Mouse (Mus musculus): Measurements from ENCODE around the gene Ripor1.
"Not testable (repeated sequence)": the region's sequence is repeated elsewhere in the genome, so short reads cannot be mapped to it uniquely, and the experiment has no call there.

Gene Ripor1

DNA sequence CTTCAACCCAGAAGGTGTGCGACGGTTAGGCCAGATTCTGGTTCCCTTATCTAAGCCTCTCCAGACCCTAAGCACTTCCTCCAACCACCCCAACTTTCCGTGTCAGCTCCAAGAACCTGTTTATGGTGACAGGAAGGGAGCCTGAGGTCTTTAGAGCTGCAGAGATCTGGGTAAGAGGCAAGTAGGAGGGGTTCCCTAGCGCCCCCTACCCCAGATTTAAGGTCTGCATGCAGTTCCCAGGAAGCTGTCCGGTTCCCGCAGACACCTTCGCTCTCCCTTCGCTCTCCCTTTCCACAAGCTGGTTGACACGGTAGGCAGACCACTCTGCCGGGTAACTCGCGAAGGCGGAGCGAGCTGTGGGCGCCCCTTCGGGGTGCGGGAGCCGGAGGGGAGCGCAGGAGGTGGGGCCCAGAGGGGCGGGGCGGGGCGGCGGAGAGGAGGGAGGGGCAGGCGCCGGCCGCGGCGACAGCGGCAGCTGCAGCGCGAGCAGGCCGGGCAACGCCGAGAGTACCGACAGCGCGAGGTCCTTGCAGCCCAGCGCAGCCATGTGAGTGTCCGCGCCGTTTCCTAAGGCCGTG lies at the start of gene Ripor1:
TSS of gene Ripor1 (plus strand) at position 452 of the 578 bp plus-strand sequence.
- DNase-seq (ENCODE audit: low read depth, low spot score) = no peak

DNA sequence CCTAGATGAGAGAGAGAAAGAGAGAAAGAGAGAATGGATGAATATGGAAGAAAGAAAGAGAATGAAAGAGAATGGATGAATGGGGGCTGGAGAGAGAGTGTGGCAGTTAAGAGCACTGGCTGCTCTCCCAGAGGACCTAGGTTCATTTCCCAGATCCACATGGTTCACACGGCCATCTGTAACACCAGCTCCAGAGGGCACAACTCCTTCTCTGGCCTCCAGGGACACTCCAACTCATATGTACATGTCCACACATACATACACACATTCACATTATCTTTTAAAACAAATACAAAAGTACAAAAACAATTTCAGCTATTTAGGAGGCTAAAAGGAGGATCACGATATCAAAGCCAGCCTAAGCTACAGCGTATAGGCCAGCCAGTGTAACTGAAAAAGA lies 42.2 kb upstream of the Ripor1 start:
- no peak for DNase-seq (ENCODE audit: low read depth, low spot score)

DNA sequence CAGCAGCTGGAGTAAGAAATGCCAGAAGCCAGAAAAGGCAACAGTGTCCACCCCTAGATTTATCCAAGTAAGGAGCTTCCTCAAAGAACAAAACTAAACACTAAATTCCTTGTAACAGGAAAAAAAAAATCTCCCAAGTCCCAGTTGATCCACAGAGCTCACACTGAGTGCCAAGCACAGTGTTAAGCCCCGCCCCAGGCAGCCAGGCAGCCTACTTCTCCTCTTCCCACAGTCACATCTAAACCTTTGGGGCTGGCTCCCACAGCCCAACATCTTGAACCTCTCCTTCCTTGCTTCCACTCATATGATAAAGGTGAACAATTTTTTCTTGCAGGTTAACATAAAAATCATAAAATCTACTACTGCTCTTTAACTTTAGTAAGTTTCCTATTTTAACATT lies 41.2 kb upstream of the Ripor1 start:
- no peak for DNase-seq (ENCODE audit: low read depth, low spot score)

DNA sequence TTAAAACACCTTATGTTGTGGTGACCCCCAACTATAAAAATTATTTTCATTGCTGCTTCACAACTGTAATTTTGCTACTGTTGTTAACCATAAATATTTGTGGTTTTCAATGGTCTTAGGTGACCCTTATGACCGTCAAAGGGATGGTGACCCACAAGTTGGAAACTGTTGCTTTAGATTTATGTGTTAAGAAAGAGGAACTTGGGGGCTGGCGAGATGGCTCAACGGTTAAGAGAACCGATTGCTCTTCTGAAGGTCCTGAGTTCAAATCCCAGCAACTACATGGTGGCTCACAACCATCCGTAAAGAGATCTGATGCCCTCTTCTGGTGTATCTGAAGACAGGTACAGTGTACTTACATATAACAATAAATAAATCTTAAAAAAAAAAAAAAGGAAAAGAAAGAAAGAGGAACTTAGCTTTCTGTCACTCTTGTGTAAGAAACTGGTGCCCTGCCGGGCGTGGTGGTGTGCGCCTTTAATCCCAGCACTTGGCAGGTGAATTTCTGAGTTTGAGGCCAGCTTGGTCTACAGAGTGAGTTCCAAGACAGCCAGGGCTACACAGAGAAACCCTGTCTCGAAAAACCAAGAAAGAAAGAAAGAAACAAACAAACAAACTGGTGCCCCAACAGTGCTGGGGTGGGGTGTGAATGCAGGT lies 40.4 kb upstream of the Ripor1 start:
- DNase-seq (ENCODE audit: low read depth, low spot score) = not testable (repeated sequence)

DNA sequence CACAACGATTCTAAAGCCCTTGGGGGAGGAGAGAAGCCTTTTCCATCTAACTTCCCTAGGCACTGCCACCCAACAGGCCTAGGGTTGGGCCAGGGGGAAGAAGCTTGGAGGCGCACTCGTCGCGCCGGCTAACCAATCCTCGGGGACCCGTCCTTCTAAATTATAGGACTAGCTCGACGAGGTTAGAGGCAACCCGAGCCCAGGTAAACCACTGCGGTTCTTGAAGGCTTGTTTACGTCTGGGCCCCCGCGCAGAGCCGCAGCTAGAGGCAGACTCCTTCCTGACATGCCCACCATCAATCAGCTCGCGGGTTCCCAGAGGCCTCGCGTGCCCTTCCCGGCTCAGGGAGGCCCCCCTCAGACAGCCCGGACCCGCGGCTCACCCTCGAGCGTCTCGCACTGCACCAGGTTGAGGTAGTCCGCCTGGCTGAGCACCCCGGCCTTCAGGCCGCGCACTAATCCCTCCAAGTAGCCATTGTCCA lies 39.6 kb upstream of the Ripor1 start:
- DNase-seq (ENCODE audit: low read depth, low spot score) = peak; percentile 29

DNA sequence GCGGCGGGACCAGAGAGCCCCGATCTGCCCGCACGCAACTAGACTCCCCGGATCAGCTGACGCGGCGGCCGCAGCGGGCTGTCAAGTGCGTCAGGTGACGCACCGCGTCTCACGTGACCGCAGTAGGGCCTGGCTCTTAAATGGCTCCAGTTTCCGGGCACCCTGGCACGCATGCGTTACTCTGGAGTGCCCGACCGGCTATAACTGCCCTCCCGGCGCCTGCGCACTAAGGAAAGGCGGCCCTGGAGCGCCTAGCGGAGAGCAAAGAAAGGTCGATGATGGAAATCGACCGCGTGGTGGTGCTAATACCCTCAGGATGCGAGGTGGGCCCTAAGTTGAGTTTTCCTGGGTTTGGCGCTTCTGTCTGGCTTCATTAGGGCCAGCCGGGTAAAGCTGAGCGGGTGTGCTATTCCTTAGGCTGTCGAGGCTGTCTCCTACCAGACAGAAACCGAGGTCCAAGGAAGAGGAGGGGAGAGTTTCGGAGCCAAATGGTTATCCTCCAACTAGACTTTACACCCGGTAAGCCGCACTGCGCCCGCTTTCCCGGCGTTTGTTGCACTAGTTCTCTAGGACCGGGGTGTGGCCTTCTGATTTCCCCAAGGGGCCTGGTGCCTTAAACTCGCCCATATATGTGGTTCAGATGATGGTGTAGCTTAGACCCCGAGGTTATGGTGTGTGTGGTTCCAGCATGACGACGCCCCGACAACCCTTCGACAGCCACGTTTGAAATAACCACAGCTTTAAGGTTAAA lies 38.9 kb upstream of the Ripor1 start, which contains the start of gene Atp6v0d1:
TSS of gene Atp6v0d1 (minus strand) at position 96 of the 751 bp plus-strand sequence.
- peak; percentile 100 for DNase-seq (ENCODE audit: low read depth, low spot score)

DNA sequence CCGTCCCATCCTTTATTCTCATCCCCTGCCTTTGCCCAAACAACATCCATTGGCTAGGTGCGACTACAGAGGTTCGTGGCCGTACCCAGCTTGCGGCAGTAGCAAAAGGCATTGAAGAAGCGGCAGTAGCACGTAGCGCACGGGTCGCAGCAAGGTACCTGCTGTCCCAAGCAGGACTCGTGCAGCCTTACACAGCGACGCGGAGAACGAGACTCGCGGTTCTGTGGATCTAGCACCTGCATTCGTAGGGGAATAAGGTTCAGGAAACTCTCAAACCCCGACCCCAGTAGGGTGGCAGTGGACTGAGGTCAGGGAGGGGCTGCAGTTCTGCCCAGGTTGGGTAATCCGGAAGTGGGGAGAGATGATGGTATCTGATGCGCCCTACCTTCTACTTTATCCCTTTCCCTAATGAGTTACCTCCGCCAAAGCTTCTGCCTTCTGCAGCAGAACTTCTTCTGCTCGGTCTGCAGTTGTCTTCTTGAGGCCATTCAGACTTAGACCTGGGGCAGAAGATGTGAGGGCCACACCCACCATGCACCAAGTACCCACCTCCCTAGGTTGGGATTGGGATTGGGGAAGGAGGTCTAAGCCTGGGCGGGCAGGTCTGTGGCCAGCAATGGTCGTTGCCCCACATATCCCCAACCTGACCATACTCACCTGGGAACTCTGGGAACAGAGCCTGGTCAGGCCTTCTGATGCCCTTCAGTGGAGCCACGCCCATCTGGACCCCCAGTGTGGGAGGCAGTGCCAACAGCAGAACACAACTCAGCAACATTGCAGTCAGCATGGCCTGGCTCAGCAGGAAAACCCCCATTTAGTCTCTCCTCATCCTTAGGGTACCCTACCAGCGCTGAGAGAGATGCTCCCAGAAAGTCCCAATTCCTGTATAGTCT lies 38.1 kb upstream of the Ripor1 start:
- no peak for DNase-seq (ENCODE audit: low read depth, low spot score)

DNA sequence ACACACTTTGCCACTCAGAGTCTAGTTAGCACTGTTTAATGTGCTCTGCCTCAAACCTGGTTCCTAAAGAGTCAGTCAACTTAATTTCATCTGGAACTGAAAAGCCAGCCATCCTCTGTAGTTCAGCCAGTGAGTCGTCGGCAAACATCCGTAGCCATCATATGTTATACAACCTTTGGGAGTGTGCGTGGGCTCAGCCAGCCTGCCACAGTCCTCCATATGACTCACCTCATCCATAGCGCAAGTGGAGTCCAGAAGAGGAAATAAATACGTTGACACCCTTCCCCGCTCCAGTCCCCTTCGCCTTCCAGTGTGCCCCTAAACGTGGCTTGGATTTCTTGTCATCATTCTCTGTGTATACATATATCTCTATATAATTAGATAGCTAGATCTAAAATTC lies 33.2 kb upstream of the Ripor1 start:
- no peak for DNase-seq (ENCODE audit: low read depth, low spot score)

DNA sequence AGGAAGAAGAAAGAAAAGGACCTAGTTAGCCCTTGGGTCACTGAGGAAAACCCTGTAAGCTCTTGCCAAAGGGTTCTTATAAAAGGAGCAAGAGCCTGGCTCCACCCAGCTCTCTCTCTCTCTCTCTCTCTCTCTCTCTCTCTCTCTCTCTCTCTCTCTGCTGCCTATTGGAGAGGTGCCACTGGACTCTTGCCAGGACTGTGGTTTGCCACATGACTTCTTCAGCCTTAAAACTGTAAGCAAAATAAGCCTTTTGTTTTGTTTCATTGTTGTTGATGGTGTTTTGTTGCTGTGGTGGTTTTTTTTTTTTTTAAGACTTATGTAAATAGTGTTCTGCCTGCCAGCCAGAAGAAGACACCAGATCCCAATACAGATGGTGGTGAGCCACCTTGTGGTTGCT lies 31.6 kb upstream of the Ripor1 start:
- peak; percentile 56 for DNase-seq (ENCODE audit: low read depth, low spot score)

DNA sequence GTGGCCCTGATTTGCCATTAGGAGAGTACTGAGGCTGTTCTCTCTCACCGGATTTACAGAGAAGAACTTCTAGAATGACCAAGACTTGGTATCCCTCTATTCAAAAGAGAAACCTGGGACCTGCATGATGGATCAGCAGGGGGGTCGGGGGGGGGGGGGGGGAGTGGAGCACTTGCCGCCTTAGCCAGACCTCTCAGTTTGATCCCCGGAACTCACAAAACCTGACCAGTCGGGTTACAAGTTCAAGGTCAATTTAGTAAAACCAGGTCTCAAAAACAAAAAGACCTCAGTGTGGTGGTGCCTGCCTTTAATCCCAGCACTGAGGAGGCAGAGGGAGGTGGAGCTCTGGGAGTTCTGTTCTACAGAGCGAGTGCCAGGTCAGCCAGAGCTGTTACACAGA lies 30.3 kb upstream of the Ripor1 start:
- DNase-seq (ENCODE audit: low read depth, low spot score) = no peak

DNA sequence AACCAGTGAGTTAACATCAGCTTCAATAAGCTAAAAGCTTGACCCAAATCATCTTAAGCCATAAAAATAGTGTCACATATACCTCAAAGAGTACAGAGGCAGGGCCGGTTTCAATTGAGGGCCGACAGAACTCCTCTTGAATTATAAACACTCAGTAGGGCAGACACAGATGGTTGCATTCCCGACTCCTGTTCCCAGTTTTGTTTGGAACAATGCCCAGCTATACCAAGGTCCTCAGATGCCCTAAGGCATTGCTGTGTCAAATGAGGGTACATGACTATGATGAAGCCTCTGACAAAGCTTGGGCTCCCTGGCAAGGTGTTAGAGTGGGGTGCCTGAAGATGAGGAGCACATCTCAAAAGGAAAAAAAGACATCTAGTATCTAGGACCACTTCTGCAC lies 29.5 kb upstream of the Ripor1 start:
- DNase-seq (ENCODE audit: low read depth, low spot score) = no peak

DNA sequence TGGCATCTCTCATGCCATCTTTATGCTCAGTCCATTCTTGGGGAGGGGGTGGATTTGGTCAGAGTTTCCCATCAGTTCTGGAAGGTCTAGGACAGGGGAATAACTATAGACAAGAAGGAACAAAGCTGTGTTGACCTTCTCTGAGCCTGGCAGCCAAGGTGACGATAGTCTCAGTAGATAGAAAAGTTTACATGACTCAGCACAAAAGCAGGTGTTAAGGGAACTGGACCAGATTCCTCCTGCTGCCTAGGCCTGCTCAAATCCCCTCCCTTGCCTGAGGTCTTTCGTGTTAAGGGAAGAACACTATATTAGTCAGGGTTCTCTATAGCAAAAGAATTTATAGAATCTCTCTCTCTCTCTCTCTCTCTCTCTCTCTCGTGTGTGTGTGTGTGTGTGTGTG lies 25.3 kb upstream of the Ripor1 start:
- DNase-seq (ENCODE audit: low read depth, low spot score) = no peak

DNA sequence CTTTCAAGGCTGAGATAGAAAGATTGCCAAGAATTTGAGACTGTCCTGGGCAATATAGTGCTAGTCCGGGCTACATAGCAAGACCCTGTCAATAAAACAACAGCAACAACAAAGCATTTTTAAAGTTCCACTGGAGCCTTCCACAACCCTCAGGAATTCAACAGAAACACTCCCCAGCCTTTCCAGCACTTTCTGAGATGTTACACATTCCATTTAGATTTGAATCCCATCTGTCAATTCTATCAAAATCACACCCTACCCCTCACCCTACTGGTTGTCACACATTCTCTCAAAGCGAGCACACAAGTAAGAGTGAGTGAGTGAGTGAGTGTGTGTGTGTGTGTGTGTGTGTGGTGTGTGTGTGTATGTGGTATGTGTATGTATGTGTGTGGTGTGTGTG lies 12.6 kb upstream of the Ripor1 start:
- DNase-seq (ENCODE audit: low read depth, low spot score) = no peak

DNA sequence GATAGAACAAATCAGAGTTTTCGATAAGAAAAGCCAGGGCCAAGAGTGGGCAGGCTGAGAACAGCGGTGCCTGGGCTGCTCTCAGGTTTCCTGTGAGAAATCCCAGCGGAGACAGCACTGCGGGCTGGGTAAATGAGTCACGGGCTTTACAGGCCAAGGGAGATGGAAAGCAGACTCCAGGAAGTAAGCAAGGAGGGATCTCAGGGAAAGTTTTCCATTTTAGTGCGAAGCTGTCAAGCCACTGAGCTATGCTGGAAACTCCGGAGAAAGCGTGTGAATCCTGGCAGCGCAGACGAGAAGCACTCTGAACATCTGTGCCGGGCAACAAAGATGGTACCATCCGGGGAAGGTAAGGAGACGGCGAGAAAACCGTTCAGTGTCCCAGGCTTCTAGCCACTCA lies 11.2 kb upstream of the Ripor1 start:
- DNase-seq (ENCODE audit: low read depth, low spot score) = no peak

DNA sequence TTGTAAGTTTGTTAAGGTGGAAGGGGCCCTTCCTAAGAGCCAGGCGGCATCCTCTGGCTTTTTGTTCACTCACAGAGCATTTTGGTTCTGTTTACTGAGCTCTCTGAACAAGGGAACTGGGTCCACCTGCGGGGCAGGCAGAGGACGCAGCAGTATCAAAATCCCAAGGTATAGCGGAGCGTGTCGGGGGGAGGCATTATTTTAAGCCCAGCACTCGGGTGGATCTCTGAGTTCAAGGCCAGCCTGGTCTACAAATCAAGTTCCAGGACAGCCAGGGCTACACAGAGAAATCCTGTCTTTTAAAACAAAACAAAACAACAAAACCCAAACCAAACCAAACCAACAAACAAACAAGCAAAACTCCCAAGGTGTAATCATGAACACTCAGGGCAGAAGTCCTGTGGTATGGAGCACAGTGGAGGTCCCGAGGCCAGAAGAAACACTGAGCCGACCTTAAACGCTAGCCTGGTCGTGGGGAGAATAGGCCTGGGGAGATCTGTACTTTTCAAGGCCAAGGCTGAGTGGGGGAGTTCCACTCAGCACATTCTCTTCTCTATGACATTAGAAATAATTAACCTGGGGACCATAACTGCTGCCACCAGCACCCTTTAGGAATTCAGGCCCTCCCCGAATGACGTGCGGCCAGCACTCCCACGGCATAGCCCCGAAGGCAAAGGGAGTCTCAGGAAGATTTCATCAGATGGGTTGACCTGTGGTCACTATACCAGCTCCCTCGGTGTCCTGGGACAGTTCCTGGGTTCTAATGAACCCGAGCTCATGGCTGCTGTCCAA lies 10.4 kb upstream of the Ripor1 start:
- DNase-seq (ENCODE audit: low read depth, low spot score) = no peak

DNA sequence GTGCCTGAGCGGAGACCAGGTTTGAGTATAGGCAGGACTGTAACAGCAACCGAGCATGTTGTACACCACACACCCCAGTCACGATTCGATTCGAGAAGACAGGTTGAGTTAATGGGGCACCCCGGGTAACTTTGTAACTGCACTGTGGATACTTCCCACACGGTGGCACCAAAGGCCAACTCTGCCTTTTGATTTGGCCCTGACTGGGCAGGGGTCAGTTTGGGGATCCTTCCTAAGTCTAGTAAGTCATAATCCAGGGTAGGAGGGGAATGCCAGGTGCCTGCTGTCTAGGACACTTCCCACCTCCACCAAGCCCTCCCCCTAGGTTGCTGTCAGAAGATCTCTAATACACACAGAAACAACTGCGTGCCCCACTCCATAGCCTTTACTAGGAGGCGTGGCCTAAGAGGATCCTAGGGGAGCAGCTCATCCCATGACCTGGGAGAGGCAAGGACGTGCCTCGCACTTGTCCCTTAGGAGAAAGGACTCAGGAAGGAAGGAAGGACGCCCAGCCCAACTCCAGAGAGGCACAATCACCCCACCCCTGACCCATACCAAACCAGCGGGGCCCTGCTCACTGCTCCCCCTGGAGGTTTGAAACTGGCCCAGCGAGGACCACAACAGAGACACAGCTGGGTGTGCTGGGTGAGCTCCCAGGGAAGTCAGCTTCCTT lies 8.6 kb upstream of the Ripor1 start:
- peak; percentile 52 for DNase-seq (ENCODE audit: low read depth, low spot score)

DNA sequence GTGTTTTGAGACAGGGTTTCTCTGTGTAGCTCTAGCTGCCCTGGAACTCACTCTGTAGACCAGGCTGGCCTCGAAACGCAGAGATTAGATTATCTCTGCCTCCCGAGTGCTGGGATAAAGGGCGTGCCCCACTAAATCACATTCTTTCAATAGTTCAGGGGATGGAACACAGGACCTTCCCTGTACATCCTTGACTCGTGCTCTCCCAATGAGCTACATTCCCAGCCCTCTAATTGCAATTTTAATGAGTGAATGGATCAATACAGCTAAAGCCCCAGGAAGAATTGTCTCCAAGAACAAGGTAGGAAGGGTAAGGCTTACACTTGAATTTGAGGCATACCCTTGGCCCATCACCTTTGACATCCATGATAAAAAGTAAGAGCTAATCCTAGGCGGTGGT lies 6.3 kb upstream of the Ripor1 start:
- no peak for DNase-seq (ENCODE audit: low read depth, low spot score)

DNA sequence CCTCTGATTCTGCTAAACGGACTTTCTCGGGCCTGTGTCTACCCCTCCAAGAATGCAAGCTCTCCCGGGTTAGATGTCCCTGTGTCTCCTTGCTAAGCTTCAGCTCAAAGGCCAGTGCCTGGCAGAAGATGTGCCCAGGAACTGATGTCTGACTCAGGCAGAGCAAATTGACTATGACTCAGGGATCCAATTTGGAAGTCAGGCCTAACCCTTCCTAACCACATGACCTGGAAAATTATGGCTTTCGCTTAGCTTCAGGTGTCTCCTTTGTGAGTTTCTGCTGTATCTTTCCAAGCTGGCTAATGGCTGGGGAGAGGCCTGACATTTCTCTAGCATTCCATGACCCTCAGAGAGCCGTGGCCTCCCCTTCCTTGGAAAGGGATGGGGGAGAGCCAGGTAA lies 3.8 kb upstream of the Ripor1 start:
- DNase-seq (ENCODE audit: low read depth, low spot score) = no peak

DNA sequence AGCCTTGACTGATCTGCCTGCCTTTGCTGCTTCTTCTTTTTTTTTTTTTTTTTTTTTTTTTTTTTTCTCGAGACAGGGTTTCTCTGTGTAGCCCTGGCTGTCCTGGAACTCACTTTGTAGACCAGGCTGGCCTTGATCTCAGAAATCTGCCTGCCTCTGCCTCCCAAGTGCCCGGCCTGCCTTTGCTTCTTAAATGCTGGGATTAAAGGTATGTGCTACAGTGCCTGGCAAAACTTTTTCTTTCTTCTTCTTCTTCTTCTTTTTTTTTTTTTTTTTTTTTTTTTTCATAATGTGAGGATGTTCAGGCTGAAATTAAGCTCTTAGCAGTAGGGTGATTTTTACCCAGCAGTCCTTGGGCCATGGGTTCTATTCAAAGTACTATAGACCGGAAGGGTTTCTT lies 2.5 kb upstream of the Ripor1 start:
- DNase-seq (ENCODE audit: low read depth, low spot score) = not testable (repeated sequence)

DNA sequence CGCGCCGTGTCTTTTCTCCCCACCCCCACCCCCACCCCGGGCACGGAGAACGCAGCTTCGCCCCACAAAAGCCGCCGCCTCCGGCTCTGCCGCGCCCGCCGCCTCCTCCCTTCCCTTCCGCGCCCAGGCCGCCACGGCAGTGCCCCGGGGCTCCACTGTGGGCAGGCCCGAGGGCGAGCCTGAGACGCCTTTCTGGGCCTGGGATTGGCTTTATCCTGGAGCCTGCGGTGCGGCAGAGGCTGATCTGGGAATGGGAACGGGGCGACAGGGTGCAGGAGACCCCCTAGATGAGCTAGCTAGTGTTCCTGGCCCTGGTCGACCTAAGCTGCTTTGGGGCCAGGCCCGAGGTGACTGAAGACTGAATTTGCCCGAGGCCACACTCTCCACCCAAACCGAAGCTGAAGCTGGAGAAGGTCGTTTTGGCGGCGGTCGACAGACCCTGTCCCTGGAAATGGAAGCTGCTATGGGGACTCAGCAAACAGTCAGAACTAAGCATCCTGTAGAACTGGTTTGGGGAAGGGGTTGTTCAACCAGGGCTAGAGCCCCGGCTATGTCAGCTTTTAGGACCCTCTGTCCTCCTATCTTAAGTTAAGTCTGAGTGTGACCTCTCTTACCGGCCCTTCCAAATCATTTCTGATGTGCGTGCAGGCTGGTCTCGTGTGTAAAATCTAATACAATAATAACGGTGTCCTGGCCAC lies 585 bp downstream of the Ripor1 start:
- no peak for DNase-seq (ENCODE audit: low read depth, low spot score)

Measured in skeletal muscle tissue, adult 2 months (tissue).